Mouse (Mus musculus): ENCODE measurements around the gene Acp2.

DNA sequence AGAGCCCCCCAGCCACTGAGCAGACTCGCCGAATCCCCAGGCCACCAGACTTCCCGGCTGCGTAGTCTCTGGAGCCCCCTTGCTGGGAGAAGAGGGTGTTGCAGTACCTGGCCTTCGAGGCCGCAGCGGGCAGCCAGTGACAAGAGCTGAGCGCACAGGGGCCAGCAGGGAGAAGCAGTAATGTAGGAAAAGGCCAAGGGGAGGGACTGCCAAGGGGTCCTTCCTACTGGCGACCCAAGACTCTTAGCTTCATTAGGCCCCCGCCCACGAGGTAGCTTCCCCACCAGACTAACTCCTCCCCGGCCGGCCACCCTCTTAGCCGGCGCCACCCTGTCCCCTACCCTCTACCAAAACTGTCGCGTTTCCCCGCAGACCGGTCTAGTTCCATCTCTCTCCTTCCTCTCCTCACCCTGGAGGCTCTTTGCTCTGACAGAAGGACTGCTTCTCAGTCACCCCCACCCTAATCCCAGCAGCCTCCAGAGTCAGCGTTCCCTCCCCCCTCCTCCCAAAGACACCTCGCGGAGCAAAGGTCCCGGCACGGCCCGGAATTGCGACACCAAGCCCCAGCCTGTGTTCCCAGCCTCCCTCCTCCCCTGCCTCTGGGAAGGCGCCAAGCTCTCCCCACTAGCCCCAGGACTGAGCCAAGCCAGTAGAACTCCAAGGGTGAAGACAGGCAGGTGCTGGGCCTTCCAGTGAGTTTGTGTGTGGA is 7.9 kb upstream of the Acp2 start:
- TF ChIP-seq CTCF (IDR thresholded peaks at IDR 0.05; ENCODE audit: low read depth, low read length) (no peak), POLR2A (IDR thresholded peaks at IDR 0.05; ENCODE audit: borderline replicate concordance, low read depth, low read length) (no peak)

Data from bone marrow macrophage, adult 2 months (primary cell).